Mouse (Mus musculus) kidney, adult 11 months (tissue): ENCODE measurements around the gene Lipo3.
"Not testable (repeated sequence)": the region's sequence is repeated elsewhere in the genome, so short reads cannot be mapped to it uniquely, and the experiment has no call there.

Source experiments
- DNase-seq: peaks from one replicate; pipeline ENCODE4 v3.0.0; 2022

The Lipo3 gene

GRCm38 (mm10) chr19:33761287-33762086 is at the start of gene Lipo3:
Lipo3 (minus strand) TSS chr19:33761951.
- DNase-seq, result peak; percentile 11

- DNase-seq, result not testable (repeated sequence)
These were observed 25.6 kb upstream of the Lipo3 start, which contains the start of gene Lipo1 for GRCm38 (mm10) chr19:33787359-33787758. Lipo1 (minus strand) TSS chr19:33787459.

GRCm38 (mm10) chr19:33786576-33787277 is 25.0 kb upstream of the Lipo3 start:
- DNase-seq, result no peak

GRCm38 (mm10) chr19:33751259-33751658 is 10.5 kb downstream of the Lipo3 start, which contains the start of gene Lipo2:
Lipo2 (minus strand) TSS chr19:33751359.
- not testable (repeated sequence) for DNase-seq

- DNase-seq, result not testable (repeated sequence)
These were observed 136.6 kb downstream of the Lipo3 start, which contains the start of gene Gm8978 for GRCm38 (mm10) chr19:33625152-33625551. Gm8978 (minus strand) TSS chr19:33625252.

GRCm38 (mm10) chr19:33589626-33590302 is 172.0 kb downstream of the Lipo3 start:
- DNase-seq, result peak; percentile 50

GRCm38 (mm10) chr19:33568551-33568950 is 193.2 kb downstream of the Lipo3 start:
- DNase-seq, result not testable (repeated sequence)

- no peak for DNase-seq
These were observed 244.1 kb downstream of the Lipo3 start, which contains the start of gene Lipo4 for GRCm38 (mm10) chr19:33517680-33518079. Lipo4 (minus strand) TSS chr19:33517780.
